Mouse (Mus musculus) midbrain, embryonic 13.5 days (tissue): ENCODE results near the gene Rps8. TPM values are rescaled to one million over a fixed set of nuclear protein-coding genes. Genes with fewer than 3 reads are reported as not detected.

Experiments used
- ATAC-seq: fragments of 200-750 bp; cut with Nextera tagmentation; 2 replicates; pipeline ENCODE4 v1.8.0; 2017; ENCODE audit warnings: mild to moderate bottlenecking, moderate TSS enrichment, moderate library complexity
- H3K27ac ChIP-seq: fragments of 300-500 bp; sonication (generic); 2 replicates; pipeline ENCODE4 v1.5.1; 2015; ENCODE audit warnings: inconsistent platforms, mild to moderate bottlenecking, moderate library complexity
- H3K27me3 ChIP-seq: fragments of 300-500 bp; sonication (generic); 2 replicates; pipeline ENCODE4 v1.6.1; 2015; ENCODE audit warnings: mild to moderate bottlenecking, inconsistent platforms
- H3K36me3 ChIP-seq: fragments of 300-500 bp; sonication (generic); 2 replicates; pipeline ENCODE4 v1.6.1; 2015; ENCODE audit warnings: mild to moderate bottlenecking, inconsistent platforms
- H3K4me1 ChIP-seq: fragments of 300-500 bp; sonication (generic); replicated peaks from 2 replicates; pipeline ENCODE4 v1.6.1; 2015; ENCODE audit warnings: inconsistent platforms
- H3K4me2 ChIP-seq: fragments of 300-500 bp; sonication (generic); replicated peaks from 2 replicates; pipeline ENCODE4 v1.6.1; 2015; ENCODE audit warnings: moderate library complexity, mild to moderate bottlenecking, inconsistent platforms
- H3K4me3 ChIP-seq: fragments of 300-500 bp; sonication (generic); replicated peaks from 2 replicates; pipeline ENCODE4 v1.5.1; 2015; ENCODE audit warnings: mild to moderate bottlenecking, inconsistent platforms
- H3K9ac ChIP-seq: fragments of 300-500 bp; sonication (generic); replicated peaks from 2 replicates; pipeline ENCODE4 v1.6.1; 2015; ENCODE audit warnings: mild to moderate bottlenecking, inconsistent platforms
- H3K9me3 ChIP-seq: fragments of 300-500 bp; sonication (generic); 2 replicates; pipeline ENCODE4 v1.6.1; 2016; ENCODE audit warnings: mild to moderate bottlenecking, inconsistent platforms
- WGBS: fragments of 180-500 bp; shearing (Covaris S2); methylation state at CpG from one replicate; pipeline ENCODE4 v1.1.7; 2015; 5-methylcytosine and 5-hydroxymethylcytosine counted together
- microRNA-seq: library from miRNA; unstranded; fragments of <30 nt; microRNA quantifications from one replicate; pipeline ENCODE4, GENCODE M21; 2016
- polyA plus RNA-seq: library from polyadenylated mRNA; unstranded; fragments of >200 nt; fragmentation: Nextera tagmentation; extraction: Ambion mirVana; gene quantifications from 2 replicates; pipeline ENCODE4 v1.2.1, GENCODE M21; 2015

Rps8 gene
- polyA plus RNA-seq, 1 experiment from 2014 or later = 623 TPM

GRCm38 (mm10) chr4:117105127-117105526 lies 50.9 kb downstream of the Rps8 start:
- 65% methylated on average over 10 of the region's 10 CpGs for WGBS

DNA sequence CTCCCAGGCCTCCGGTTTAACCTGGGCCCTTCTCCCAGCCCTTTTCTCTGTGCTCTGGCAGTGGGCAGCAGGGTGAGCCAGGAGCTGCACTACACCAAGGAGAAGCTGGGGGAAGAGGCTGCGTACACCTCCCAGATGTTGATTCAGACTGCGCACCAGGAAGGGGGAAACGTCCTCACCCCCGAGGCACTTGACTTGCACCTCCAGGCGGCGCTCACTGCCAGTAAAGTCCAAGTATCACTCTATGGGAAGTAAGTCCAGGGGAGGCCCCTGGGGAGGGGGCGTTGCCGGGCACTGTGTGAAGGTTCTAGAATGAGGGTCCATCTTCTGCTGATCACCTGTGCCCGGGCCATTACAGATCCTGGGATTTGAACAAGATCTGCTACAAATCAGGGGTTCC lies 51.4 kb downstream of the Rps8 start:
- H3K27me3 ChIP-seq = peaks cover 3% of the 10 kb centered on the region; the same call in 1 of the 2 replicates
- no peak overlapping the region for H3K4me3 ChIP-seq
- peaks cover 20% of the 10 kb centered on the region for H3K36me3 ChIP-seq
- no peak overlapping the region for H3K9ac ChIP-seq
- no peak overlapping the region for H3K4me2 ChIP-seq
- H3K4me1 ChIP-seq = no peaks in the 10 kb centered on the region
- WGBS = 78% methylated on average over 10 of the region's 10 CpGs
- no peak overlapping the region for H3K27ac ChIP-seq
- no peaks in the 10 kb centered on the region for H3K9me3 ChIP-seq
- ATAC-seq = no peak

More at GRCm38 (mm10) chr4:117105127-117105526, 50.9 kb downstream of the Rps8 start:
- Histone ChIP-seq H3K4me3 (no peak overlapping the region), H3K27ac (no peak overlapping the region), H3K27me3 (no peaks in the 10 kb centered on the region), H3K9ac (no peak overlapping the region), H3K4me2 (no peak overlapping the region), H3K36me3 (peaks cover 25% of the 10 kb centered on the region), H3K9me3 (no peaks in the 10 kb centered on the region), H3K4me1 (no peaks in the 10 kb centered on the region)
- no peak for ATAC-seq

Small RNA genes lying within 50 kb of the gene (microRNA-seq; reads per million reads assigned to microRNA genes)
- gene Gm22398 = not detected

Other genes with a start within 250 kb of the Rps8 start
- 73.4 and 73.6 TPM in 2 replicates for gene Urod, start 161.8 kb downstream of the Rps8 start, polyA plus RNA-seq
- gene Hectd3, start 160.9 kb downstream of the Rps8 start, polyA plus RNA-seq = 18.3 and 20.2 TPM in 2 replicates
- gene Eif2b3, start 136.8 kb downstream of the Rps8 start, polyA plus RNA-seq = 45.5 and 50.2 TPM in 2 replicates
- gene Ptch2, start 60.2 kb downstream of the Rps8 start, polyA plus RNA-seq = 7.1 and 7.3 TPM in 2 replicates
- gene Btbd19, start 30.5 kb downstream of the Rps8 start, polyA plus RNA-seq = 3.3 and 3.4 TPM in 2 replicates
- not detected in 2 replicates for gene Tctex1d4, start 29.4 kb downstream of the Rps8 start, polyA plus RNA-seq
- 18.6 and 19.3 TPM in 2 replicates for gene Plk3, start 22.3 kb downstream of the Rps8 start, polyA plus RNA-seq
- gene Kif2c, start 26.4 kb upstream of the Rps8 start, polyA plus RNA-seq = 29.1 and 29.2 TPM in 2 replicates
- gene Tmem53, start 95.7 kb upstream of the Rps8 start, polyA plus RNA-seq = 10.2 and 10.4 TPM in 2 replicates
- 0.31 and 0.83 TPM in 2 replicates for gene Armh1, start 95.9 kb upstream of the Rps8 start, polyA plus RNA-seq